Mouse (Mus musculus) lung, adult 18-20 months (tissue): Measurements from ENCODE around the gene Ctu1.
"Not testable (repeated sequence)": the region's sequence is repeated elsewhere in the genome, so short reads cannot be mapped to it uniquely, and the experiment has no call there.

Experiments used
- DNase-seq, 2 experiments: peaks; one replicate each; pipeline ENCODE4 v3.0.0; 2022; ENCODE audit warnings: mixed read lengths in 2 of 2

The Ctu1 gene

GRCm38 (mm10) chr7:43680960-43681359 is 9.1 kb downstream of the Ctu1 start:
- DNase-seq: peak; percentile 62 to 70

GRCm38 (mm10) chr7:43682511-43682910 is 10.7 kb downstream of the Ctu1 start:
- not testable (repeated sequence) for DNase-seq

GRCm38 (mm10) chr7:43685088-43685487 is 13.3 kb downstream of the Ctu1 start:
- peak; percentile 48 to 69 for DNase-seq

- no peak for DNase-seq
Measured at GRCm38 (mm10) chr7:43690118-43690517, 18.3 kb downstream of the Ctu1 start, which contains the start of gene Klk14. Klk14 (plus strand) TSS chr7:43690418.

GRCm38 (mm10) chr7:43710031-43710430 is 38.2 kb downstream of the Ctu1 start:
- DNase-seq: peak; percentile 38 to 56

- DNase-seq: no peak
Measured at GRCm38 (mm10) chr7:43712267-43712666, 40.5 kb downstream of the Ctu1 start, which contains the start of gene Klk13. Klk13 (plus strand) TSS chr7:43712567.

- DNase-seq: peak; percentile 8 to 14
Measured at GRCm38 (mm10) chr7:43712917-43713316, 41.1 kb downstream of the Ctu1 start.

GRCm38 (mm10) chr7:43713741-43714351 is 42.0 kb downstream of the Ctu1 start:
- peak; percentile 62 to 69 for DNase-seq
